Mouse (Mus musculus) urinary bladder, postnatal 25 days (tissue): ENCODE measurements around the gene Tspan18.

Experiments used
- DNase-seq: peaks from one replicate; pipeline ENCODE4 v3.0.0; 2022; ENCODE audit warnings: low spot score

Gene Tspan18

GRCm38 (mm10) chr2:93182859-93183258, 151.4 kb downstream of the Tspan18 start:
- DNase-seq, result no peak

- DNase-seq, result no peak
These were observed 154.0 kb downstream of the Tspan18 start for GRCm38 (mm10) chr2:93180077-93180844.

GRCm38 (mm10) chr2:93179603-93180002, 154.7 kb downstream of the Tspan18 start:
- DNase-seq, result no peak

GRCm38 (mm10) chr2:93178313-93178677, 156.0 kb downstream of the Tspan18 start:
- no peak for DNase-seq

- DNase-seq, result no peak
These were observed 156.5 kb downstream of the Tspan18 start for GRCm38 (mm10) chr2:93177668-93178312.

- DNase-seq, result no peak
These were observed 157.2 kb downstream of the Tspan18 start for GRCm38 (mm10) chr2:93176871-93177667.

- no peak for DNase-seq
These were observed 158.0 kb downstream of the Tspan18 start for GRCm38 (mm10) chr2:93176193-93176798.

- no peak for DNase-seq
These were observed 158.6 kb downstream of the Tspan18 start for GRCm38 (mm10) chr2:93175721-93176120.

- DNase-seq, result no peak
These were observed 159.0 kb downstream of the Tspan18 start for GRCm38 (mm10) chr2:93175278-93175677.

- DNase-seq, result no peak
These were observed 160.1 kb downstream of the Tspan18 start for GRCm38 (mm10) chr2:93174159-93174558.

- DNase-seq, result no peak
These were observed 161.8 kb downstream of the Tspan18 start for GRCm38 (mm10) chr2:93172460-93172859.

GRCm38 (mm10) chr2:93171929-93172328, 162.4 kb downstream of the Tspan18 start:
- no peak for DNase-seq

- DNase-seq, result no peak
These were observed 163.5 kb downstream of the Tspan18 start for GRCm38 (mm10) chr2:93170845-93171200.

- DNase-seq, result no peak
These were observed 164.0 kb downstream of the Tspan18 start for GRCm38 (mm10) chr2:93170156-93170844.

GRCm38 (mm10) chr2:93166734-93167406, 167.4 kb downstream of the Tspan18 start:
- no peak for DNase-seq

GRCm38 (mm10) chr2:93166295-93166694, 168.0 kb downstream of the Tspan18 start:
- no peak for DNase-seq

GRCm38 (mm10) chr2:93163750-93164335, 170.5 kb downstream of the Tspan18 start:
- no peak for DNase-seq

- DNase-seq, result no peak
These were observed 171.0 kb downstream of the Tspan18 start for GRCm38 (mm10) chr2:93163317-93163716.

GRCm38 (mm10) chr2:93162791-93163190, 171.5 kb downstream of the Tspan18 start:
- DNase-seq, result no peak

- DNase-seq, result no peak
These were observed 172.2 kb downstream of the Tspan18 start for GRCm38 (mm10) chr2:93161914-93162664.
